Mouse (Mus musculus) cerebellum, adult 18-20 months (tissue): ENCODE results near the gene Trim28.
"Not testable (repeated sequence)": the region's sequence is repeated elsewhere in the genome, so short reads cannot be mapped to it uniquely, and the experiment has no call there.

Source experiments
- DNase-seq, 2 experiments: peaks; one replicate each; pipeline ENCODE4 v3.0.0; 2021

Trim28 gene

DNA sequence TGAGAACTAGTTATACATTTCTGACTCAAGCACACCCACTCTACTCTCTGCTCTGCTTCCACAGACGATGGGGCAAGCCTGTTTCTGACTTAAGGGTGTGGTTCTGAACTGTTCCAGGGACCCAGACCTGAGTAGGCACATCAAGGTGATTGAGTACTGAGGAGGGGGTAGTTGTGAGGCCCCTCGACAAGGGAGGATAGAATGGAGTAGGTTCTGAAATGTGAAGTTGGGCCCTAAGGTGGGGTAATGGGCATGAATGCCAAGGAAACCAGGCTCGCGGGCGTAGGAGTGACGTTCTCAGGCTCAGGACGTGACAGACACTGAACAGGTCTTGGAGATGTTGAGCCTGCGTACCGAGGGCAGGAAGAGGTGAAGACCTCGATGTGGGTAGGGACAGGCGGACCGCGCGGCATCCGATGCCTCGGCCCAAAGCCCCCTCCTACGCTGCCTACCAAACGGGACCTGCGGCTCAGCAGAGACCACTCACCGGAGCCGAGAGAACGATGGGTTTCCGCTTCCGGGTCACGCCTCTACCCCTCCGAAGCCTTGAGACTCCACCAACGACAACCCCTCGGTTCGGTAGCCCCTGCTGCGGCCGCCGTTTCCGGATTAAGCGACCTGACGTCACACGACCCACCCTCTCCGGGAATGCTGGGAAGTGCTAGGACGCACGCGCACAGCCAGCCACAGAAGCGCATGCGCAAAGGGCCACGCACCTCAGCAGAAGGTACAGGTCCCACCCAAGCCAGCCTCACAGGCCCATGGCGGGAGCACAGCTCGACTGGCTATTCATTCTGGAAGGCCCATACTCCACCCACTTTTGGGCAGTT, 35.4 kb downstream of the Trim28 start, which contains the start of gene Chmp2a:
Gene Chmp2a, minus strand, starts transcription at position 660 of the 830 bp plus-strand sequence.
- peak; percentile 97 to 98 for DNase-seq

DNA sequence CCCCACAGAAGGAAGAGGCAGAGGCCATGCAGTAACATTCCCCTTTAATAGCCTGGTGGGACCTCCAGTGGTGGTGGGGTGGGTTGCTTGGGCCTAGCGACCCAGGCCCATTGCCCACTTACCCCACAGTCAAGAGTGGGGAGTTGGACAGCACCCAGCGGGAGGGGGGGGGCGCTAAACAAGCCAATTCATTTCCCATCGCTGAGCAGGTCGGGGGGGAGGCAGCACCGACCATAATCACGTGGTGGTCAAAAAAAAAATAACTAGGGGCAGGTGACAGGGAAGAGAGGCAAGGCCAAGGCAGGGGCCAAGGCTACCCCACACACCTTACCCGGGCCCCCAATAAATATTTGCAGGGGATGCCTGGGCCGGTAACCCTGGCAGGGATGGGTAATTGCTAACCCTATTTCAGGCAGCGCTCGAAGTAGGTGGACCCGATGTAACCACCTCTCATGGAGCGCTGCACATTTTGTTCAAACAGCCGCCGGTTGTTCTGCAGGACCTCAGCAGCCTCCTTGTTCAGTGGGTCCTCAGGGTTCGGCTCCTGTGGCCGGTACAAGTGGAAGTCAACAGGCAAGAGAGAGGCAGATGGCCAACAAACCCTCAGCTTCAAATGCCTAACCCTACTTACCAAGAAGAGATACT, 36.4 kb downstream of the Trim28 start:
- peak in 1 of 2 experiments; percentile 58 for DNase-seq

DNA sequence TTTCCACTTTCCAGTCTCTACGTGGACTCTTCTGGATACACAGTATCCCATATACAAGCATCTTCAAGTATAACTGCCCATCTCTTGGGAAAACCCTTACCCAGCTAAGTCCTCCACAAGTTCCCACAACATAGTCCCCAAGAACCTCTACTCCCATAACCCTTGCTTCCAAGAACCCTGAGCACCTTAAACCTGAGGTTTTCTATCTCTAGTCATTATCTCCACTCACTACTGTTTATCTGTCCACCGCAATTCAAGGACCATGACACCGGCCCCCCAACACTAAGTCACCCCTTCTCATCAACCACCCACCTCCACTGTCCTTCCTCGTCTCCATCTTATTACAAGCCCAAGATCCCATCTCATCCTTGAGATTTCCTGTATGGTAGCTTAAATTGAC, 37.9 kb downstream of the Trim28 start:
- peak in 1 of 2 experiments; percentile 15 for DNase-seq

DNA sequence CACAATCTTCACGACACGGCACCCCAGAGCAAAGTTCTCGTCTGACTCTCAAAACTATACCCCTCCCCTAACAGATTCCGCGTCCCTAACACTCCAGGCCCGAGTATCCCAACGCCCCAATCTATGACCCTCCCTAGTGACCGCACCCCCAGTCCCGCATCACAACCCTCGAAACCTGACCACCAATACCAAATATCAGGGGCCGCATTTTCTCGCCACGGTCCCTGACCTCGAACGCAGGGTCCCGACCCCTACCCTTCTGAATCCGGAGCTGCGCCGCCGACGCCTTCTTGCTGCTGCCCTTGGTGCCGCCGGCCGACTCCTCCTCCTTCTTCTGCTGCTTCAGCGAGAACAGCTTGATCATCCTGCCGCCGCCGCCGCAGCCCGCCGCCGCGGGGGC, 38.5 kb downstream of the Trim28 start:
- DNase-seq = no peak

DNA sequence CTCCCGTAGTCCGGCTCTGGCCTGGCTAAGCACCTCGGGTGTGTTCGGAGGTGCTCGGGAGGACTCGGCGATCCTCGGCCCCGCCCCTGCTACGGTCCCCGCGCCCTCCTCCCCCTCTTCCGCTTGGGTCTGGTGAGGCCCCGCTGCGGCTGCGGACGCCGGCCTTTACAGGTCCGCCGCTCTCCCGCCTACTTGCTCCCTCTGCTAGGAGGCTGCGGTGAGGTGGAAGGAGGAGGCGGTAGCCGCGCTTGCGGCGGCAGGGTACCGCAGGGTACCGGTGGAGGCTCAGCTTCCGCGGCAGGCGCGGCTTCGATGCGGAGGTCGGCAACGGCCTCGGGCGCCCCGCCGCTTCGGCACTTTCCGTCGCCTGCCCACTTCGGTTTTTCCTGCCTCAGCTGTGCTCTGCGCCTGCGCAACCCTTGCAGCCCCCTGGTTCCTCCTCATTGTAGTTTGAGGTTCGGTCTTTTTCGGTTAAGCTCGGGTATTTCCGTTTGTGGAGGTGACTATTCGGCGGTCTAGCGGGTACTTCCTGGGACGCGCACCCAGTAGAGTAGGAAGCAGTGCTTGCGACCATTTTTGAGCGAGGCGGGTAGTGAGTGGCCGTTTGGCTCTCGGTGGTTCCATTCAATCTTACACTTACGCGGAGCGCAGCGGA, 39.1 kb downstream of the Trim28 start, which contains the start of gene Ube2m:
Gene Ube2m, minus strand, starts transcription at position 375 of the 655 bp plus-strand sequence.
- peak; percentile 97 to 100 for DNase-seq

DNA sequence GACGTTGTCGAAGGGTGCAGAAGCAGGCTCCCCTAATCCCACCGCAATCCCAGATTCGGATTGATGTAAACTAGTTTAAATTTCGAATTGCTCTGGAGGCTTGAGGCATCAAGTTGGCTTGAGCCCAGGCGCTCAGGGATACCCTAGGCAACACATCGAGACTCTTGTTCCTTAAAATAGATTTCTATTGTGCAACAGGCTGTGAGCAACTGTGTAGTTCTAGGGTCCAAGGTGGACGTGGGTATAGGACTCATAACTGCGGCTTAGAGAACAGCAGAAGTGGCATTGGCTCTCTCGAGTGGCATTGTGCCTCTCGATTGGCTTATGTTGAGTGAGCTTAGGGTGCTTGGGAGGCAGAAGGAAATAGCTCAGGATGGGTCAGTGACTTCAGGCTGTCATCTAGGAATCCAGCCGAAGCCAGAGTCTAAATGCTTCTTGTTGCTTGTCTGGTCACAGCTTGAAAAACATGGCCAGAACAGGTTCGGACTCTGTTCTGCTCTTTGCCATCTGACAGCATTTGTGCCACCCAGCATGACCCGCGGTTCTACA, 39.8 kb downstream of the Trim28 start:
- no peak for DNase-seq

DNA sequence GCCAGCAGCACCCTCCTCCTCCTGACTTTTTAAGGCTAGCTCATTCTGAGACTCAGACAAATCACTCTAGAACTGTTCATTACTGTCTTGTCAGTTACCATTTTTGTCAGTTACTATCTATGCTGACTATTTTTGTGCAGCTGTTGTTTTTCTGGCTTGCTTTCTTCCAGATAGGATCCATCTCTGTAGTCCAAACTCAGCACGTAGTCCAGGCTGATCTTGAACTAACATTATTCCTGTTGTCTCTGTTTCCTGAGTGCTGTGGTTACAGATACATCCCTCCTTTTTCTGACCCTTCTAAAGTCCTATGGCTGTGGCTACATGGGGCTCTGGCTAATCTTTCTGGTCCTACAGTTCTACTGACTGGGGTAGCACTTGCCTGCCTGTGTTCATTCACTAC, 40.3 kb downstream of the Trim28 start:
- no peak for DNase-seq

DNA sequence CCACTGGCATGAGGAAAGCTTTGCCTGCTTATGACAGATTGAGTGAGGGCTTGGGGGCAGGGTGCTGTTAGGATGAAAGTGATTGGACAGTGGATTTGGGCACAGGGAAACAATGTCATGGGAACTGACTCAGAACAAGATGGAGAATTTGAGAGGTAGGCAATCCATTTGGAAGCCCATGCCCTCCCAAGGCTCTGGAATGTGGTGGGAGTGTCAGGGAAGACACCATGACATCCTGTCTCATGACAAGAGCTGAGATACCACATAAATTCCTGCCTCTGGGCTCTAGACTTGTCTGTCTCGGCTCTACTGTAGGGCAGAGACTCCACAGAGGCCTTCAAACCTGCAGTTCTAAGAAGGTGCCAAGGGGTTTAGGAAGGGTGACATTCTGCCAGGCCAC, 42.3 kb downstream of the Trim28 start:
- DNase-seq = no peak

DNA sequence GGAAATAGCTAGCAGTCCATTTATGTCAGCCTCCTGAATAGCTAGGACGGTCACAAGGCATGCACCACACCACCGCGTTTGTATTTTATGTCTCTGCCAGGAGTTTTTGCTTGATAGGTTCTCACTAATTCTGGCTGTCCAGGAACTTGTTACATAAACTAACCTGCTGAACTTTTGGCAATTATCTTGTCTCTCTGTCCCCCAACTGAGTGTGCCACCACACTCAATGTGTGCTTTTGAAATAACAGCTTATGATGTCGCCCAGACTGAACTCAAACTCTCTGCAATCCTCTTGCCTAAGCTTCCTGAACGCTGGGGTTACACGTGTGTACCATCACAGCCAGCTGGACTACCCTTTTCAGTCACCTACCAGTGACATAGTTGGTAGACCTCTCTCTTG, 43.6 kb downstream of the Trim28 start:
- DNase-seq = no peak

DNA sequence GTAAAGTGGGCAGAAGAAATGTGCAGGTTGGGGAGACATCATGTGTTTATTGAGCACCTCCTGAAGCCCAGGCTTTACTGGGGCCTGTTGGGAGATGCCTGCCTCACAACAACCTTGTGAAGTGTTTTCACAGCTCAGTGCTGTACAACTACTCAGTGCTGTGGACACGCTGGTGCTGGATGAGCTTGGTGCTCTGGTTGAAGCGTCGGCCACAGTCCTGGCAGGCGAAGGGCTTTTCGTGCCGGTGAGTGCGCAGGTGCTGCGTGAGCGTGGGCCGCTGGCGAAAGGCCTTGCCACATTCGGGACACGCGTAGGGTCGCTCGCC, 44.2 kb downstream of the Trim28 start:
- DNase-seq = no peak

DNA sequence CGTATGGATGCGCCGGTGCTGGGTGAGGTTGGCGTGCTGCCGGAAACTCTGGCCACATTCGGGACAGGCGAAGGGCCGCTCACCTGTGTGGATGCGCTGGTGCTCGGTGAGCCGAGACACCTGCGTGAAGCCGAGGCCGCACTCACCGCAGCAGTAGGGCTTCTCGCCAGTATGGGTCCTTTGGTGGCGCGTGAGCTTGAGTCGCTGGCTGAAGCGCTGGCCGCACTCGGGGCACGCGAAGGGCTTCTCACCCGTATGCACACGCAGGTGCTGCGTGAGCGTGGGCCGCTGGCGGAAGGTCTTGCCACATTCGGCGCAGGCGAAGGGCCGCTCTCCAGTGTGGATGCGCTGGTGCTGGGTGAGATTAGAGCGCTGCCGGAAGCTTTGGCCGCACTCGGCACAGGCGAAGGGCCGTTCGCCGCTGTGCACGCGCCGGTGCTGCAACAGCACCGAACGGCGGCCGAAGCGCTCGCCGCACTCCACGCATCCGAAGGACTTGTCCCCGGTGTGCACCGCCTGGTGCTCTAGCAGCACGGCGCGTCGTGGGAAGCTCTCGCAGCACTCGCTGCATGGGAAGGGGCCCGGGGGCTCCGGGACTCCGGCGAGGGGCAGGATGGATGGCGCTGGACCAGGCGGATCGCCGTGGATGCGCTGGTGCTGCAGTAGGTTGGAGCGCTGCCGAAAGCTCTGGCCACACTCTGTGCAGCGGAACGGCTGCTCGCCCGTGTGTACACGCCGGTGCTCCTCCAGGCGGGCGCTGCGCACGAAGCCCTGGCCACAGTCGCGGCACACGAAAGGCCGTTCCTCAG, 44.7 kb downstream of the Trim28 start:
- DNase-seq = peak; percentile 75 to 84

DNA sequence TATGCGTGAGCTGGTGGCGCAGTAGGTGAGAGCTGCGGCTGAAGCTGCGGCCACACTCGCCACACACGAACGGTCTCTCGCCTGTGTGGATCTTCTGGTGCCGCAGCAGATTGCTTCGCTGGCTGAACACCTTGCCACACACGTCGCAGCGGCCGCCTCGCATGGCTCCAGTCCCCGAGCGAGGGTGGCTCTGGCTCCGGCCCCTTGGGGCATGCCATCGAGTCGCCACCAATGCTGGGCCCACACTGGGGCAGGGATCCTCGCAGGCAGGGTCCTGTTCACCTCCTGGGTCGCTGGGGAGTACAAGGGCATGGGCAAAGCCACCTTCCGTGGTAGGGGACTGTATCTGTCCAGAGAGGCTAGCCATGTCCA, 45.3 kb downstream of the Trim28 start:
- DNase-seq = no peak

DNA sequence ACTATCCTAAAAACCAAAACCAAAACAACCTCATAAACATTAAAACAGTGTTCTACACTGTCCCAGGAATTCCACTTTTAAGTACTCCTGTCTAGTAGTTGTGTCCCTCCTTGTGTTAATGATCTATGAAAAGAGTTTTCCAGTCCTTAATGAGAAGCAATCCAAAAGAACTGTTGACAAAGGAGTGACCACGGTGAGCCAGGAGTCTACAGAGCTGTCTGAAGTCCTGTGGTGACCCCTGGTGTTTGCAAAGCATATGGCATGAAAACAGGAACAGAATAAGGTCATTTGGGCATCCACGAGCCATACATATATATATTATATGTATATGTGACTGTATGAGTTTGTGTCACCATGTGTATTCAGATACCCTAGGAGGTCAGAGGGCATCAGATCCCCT, 47.2 kb downstream of the Trim28 start:
- DNase-seq = peak; percentile 68 to 69

DNA sequence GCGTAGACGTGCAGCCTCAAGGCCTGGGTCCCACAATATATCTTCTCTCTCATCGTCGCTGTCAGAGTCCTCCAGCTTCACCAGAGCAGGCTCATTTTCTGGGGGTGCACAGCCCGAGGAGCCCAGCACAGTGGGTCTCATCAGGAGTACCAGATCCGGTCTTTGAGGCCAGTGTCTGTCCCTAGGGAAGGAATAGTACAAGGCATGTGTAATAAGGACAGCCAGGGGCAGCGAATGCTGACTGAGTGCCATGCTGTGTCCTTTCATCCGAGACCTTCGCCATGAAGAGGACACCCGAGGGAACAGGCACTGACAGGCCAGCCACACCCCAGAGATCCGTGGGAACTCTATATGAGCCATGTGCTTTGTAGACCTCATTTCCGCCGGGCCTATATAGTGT, 54.1 kb downstream of the Trim28 start:
- peak in 1 of 2 experiments; percentile 25 for DNase-seq

DNA sequence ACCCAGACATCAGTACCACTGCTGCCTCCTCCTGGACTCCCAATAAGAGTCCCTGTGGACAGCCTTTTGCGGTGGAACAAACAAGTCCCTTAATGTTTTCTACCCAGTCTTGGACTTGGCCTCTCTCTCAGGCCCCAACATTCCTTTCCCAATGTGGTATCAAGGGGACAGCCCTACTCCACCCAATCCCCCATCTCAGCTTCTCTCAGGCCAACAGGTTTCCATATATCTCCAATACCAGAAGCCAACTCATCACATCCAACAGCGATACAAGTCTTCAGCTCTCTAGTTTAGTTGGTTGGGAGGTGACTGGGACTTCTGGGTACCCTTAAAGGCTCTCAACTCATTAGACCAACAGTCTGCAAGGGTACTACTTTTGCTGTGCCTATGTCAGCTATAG, 54.6 kb downstream of the Trim28 start:
- peak in 1 of 2 experiments; percentile 18 for DNase-seq

DNA sequence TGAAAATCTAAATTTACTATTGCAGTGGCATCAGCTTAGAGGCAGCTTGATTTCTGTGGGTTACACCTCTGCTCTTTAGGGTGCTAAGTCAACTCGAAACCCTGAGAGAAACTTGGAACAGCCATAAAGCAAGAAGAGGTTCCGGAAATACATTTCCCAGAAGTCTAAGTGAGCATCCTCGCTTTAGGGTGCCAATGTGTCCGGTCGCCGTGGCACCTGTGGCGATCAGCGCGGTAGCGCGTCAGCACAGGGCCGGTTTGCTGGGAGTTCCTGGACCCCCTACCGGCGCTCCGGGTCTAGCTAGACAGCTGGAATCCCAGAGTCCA, 55.0 kb downstream of the Trim28 start:
- no peak for DNase-seq

DNA sequence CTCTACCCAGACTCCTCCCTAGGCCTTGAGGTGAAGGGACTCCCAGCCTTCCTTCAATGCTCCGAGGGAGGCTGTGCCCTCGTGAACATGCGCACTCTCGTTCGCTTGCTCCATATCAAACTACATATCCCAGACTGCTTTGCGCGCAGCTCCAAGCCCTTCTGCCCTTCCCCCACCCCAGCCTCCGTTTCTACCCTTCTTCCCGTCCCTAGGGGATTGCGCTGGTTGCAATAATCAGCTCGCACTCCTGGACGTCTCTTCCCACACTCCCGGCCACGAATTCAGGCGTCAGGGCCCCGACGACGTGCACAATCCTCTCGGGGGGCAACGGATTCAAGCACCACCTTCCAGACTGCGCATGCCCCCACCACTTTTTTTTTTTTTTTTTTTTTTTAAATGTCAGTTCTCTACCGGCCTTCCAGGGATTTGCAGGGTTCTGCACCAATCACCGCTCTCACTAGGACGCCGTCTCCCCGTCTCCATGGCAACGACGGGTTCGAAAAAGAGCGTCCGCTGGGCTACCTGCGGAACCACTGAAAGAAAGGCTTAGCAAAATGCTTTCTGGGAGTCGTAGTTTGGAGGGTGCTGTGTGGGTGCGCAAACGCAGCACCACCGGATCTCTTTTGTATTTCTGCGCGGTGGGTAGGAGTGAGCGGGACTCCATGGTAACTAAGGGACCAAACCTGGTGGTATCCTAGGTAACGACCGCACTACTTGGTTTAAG, 55.5 kb downstream of the Trim28 start, which contains the start of gene Mzf1:
Gene Mzf1, minus strand, starts transcription at position 478 of the 724 bp plus-strand sequence.
- peak; percentile 94 to 98 for DNase-seq

DNA sequence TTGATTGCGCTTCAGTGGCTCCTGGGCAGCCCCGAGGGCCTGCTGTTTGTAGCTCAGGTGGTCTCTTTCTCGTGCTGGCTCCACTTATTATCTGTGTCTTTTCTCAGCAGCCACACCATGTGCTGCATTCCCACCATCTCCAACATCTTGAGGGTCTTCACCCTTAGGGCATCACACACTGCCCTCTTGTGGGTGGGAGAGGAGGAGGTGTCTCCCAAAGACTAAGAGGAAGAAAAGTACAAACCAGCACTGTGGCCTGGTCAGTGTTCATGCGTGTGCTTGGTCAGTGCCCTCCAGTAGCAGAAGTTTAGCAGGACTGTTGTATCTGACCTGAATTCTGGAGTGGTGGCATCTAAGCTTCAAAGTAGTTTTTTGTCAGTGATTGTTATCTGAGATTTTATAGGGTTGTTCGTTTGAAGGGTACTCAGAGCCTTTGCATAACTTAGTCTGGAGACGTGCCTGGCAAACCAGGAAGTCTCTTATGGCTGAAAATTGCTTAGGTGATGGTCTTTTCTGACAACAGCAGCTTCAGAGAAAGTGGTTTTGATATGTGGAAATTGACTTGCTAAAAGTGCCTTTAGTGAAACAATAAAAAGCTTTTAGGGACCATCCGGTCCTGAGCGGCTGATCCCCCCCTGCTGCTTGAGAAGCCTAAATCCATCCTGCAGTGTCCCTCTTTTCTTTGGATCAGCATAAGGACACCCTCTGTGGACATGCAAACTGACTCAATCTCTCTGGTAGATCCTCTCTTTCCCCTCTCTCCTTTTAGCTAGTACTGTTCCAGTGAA, 58.2 kb downstream of the Trim28 start:
- no peak for DNase-seq

DNA sequence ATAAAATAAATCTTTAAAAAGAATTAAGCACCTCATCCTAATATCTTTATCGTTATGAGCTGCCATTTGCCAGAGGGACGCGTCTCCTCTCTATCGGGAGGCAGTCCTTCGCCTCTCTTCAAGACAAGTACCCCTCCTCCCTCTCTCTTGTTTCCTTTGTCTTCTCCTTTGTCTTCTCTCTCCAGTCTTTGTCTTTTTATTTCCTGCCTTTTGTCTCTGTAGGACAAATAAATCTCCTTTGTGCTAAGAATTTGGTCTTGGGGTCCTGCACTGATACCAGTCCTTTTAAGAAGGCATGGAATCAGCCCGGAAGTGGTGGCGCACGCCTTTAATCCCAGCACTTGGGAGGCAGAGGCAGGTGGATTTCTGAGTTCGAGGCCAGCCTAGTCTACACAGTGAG, 60.6 kb downstream of the Trim28 start:
- DNase-seq = no peak

DNA sequence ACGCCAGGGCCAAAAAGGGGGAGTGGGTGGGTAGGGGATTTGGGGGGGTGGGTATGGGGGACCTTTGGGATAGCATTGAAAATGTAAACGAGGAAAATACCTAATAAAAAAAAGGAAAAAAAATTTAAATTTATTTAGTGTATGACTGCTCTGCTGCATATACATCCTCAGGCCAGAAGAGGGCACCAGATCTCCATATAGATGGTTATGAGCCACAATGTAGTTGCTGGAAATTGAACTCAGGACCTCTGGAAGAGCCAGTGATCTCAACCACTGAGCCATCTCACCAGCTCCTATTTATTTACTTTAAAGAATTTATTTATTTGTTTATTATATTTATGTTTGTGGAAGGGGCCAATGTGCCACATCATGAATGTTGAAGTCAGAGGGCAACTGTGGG, 64.5 kb downstream of the Trim28 start:
- not testable (repeated sequence) for DNase-seq

DNA sequence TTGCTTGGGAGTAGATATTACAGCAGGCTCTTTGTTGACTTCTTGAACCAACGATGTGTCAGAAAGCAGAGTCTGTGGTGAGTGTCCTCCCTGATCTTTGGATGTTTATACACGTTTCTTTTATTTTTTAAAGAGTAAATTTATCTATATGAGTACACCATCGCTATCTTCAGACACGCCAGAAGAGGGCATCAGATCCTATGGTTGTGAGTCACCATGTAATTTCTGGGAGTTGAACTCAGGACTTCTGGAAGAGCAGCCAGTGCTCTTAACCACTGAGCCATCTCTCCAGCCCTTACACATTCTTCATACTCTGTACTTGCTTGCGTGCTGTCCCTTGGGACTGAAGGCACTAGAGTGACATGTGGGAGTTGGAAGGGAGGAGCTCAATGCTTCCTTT, 73.4 kb downstream of the Trim28 start:
- no peak for DNase-seq
